Mouse (Mus musculus): ENCODE measurements around the gene Sdr39u1.

Gene Sdr39u1

GRCm38 (mm10) chr14:55884166-55884565 lies 15.9 kb downstream of the Sdr39u1 start, which contains the start of gene Cbln3:
Gene Cbln3 (minus strand): TSS chr14:55884392.
- no peak for DNase-seq (ENCODE audit: extremely low spot score)

DNA sequence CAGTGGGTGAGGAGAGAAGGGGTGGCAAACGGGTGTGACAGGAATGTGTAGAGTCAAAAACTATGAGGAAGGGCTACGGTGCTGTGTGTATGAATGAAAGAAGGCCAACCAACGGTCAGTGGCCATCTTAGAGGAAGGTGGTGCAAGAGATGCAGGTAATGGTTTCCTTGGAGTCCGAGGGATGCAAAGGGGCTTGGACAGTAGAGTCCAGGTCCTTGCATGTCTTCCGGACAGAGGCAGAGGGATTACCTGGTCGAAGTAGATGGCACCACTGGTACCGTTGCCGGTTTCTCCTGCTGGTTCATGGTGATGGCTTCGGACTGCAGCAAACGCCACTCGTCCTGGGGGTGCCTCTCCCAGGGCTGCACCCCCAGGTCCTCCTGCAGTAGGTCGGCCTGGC lies 16.4 kb downstream of the Sdr39u1 start:
- no peak for DNase-seq (ENCODE audit: extremely low spot score)

DNA sequence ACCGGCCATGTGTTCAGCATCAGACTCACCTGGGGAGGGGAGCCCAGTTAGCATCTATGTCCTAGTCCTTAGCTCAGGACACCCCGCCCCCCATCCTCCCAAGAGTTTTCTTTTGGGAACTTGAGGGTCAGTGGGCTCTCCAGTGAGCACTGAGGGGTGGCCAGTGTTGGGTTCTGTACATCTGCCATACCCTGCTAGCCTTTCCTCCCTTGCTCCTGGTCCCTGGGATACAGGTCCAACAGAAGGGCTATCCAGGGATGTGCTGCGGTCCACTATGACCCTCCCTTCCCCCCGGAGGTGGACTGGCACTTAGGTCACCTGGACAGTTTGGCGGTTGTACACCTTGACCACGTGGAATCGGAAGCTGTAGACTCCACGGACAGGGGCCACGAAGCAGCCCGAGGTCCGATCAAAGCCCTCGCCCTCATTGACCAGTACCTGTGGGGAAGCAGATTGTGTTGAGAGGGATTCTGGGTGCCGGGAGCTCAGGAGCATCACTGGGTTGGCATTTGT lies 16.9 kb downstream of the Sdr39u1 start:
- no peak for DNase-seq (ENCODE audit: extremely low spot score)

DNA sequence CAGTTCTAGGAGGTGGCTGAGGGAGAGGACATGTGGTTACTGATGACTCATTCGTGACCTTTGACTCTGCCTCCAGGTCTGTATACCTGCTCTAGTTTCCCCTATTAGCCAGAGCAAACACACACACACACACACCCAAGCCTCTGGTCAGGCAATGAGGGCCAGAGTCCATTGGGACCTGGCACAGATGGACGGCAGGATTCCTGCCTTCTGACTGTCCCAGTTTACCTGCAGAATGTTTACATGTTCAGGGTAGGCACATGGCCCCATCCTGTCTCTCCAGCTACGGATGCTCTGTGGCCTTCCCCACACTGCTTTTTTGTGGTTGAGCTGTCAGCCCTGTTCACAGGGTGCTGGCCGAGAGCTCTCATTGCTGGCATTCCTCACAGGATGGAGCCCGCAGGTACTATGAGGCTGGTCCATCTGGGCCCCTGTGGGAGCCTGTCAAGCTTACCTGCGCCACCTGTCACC lies 17.9 kb downstream of the Sdr39u1 start:
- DNase-seq (ENCODE audit: extremely low spot score): no peak

DNA sequence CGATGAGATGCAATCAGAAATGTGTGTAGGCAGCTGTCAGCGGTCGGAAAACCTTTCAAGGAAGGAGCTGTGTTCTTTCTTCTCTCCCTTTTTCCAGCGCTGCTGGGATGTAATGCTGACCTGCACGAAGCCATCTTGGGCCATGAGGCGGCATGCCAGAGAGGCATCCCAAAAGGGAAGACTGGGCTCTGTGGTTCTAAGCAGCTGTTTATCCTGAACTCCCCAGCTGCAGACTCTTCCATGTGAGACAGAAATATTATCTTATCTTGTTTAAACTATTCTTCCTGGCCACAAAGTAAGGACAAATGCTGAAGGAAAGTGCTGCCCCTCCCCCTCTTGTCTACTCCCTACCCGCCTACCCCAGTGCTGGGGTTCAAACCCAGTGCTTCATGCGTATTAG lies 19.1 kb downstream of the Sdr39u1 start:
- DNase-seq (ENCODE audit: extremely low spot score): no peak

DNA sequence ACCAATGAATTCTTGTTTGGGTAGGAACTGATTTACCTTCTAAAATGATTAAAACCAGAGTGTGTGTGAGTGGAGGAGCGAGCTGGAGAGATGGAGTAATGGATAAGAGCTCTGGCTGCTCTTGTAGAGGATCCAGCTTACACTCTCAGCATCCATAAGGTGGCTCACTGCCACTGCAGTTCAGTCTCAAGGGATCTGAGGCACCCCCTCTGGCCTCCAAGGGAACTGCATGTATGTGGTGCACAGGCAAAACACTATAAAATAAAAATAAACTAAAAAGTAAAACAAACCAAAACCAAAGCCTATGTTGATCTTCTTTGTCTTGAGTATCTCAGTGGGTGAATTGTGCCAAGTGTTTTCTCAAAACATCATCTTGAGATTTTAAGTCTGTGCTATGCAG lies 20.5 kb downstream of the Sdr39u1 start:
- peak; percentile 58 for DNase-seq (ENCODE audit: extremely low spot score)

- DNase-seq (ENCODE audit: extremely low spot score): no peak
These were observed 21.7 kb downstream of the Sdr39u1 start for GRCm38 (mm10) chr14:55878316-55878940.

DNA sequence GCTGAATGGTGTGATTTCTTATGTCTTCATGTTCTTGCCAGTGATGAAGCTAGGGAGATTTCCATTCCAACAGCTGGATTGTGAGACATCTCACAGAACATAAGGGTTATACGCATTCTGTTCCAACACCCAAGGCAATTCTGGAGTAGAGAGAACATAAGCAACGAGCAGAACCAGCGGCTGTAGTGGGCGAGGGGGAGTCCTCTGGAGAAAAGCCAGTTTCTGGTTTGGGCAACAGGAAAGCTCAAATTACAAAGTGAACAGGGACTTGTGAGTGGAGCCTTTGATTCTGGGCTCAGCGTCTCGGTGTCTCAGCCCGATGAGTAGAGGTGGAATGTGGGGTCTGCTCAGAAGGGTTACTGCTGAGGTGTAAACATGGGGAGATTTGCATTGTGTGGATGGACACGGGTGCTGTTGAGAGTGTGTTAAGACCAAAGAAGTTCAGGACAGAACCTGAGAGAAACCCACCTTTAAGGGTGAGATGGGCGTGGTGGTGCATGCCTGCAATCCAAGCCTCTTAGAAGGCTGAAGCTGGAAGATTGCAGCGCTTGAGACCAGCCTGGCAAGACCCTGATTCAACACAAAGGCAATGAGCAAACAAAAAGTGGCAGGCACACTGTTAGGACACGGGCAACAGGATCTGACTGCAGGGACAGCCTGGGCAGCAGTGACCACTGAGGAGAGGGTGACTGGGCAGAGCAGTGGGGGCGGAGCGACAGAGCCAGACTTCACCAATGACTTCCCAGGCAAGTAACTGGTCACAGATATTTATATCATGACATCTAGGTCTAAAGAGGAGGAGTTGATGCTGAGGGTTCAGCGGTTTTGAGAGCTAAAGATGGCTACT lies 22.4 kb downstream of the Sdr39u1 start:
- DNase-seq (ENCODE audit: extremely low spot score): peak; percentile 57

DNA sequence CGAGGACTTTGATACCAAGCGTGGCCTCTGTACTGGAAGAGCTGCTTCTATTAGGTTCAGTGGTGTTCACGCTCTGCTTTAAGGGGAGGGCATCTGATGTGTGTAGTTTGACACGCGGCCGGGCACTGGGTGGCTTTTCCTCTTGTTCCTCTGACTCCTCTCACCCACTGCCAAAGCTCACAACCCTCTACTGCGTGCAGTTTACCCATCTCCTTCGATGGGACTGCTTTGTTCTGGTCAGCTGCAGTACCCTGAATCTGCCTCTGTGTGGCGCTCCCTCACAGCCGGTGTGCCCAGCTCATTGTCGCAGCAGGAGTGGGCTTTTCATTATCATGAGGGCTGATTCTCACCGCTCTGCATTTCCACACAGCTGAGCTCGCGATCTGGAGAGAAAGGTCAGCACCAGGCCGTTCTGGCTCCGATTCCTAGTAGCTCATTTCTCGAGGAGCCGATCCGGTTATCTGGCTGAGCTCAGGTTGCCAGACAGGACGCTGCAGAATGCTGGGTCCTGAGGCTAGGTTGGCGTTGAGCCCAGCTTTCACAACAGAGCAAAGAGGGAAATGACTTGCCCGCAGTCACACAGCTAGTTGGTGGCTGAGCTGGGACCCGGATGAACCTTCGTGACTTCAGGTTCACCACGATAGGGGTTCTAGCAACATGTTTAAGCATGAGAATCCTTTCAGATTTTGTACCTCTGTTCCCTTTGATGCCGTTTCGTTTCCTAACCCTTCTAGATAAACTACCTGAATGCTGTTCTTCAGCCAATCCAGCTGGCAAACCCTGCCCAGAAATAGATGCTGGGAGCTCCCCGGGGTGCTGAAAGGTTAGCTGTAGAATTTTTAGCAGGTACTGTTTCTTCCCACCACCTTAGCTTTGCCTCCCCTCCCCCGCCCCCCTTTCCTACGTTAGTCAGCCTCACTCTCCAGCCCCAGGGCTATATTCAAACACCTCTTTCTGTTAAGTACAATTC lies 26.1 kb downstream of the Sdr39u1 start:
- DNase-seq (ENCODE audit: extremely low spot score): peak; percentile 88

DNA sequence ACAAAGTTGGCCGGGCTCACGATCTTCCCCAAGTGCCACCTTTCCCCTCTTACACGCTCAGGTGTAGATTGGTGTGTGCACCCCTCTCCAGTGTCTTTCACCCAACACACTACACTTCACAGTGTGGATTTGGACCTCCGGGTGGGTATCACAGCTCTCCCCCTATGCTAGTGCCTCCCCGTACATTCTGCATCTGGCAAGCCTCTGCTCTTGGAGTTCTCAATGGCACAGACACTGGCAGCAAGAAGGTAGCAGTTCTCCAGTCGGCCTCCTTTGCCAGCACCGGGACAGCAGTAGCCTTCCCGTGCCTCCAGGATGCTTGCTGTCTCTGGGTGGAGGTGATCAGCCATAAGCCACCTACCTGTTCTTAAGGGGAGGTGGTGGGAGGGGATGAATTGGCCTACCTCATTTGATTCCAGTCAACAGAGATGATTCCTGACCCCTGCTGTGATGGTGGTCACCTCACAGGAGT lies 26.8 kb downstream of the Sdr39u1 start:
- no peak for DNase-seq (ENCODE audit: extremely low spot score)

DNA sequence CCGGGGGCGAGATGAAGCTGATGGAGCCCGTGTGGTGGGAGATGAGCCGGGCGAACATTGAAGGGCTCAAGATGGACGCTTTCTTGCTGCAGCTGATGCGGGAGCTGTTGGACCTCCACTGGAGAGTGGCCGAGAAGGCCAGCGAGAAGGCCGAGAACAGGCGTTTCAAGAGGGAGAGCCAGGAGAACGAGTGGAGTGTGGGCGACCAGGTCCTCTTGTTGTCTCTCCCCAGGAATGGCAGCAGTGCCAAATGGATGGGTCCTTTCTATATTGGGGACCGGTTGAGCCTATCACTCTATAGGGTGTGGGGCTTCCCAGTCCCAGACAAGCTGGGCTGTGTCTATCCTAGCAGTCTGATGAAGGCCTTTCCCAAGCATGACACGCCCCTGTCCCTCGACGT lies 27.5 kb downstream of the Sdr39u1 start:
- no peak for DNase-seq (ENCODE audit: extremely low spot score)

- no peak for DNase-seq (ENCODE audit: extremely low spot score)
These were observed 28.1 kb downstream of the Sdr39u1 start for GRCm38 (mm10) chr14:55872039-55872438.

GRCm38 (mm10) chr14:55869538-55869937 lies 30.6 kb downstream of the Sdr39u1 start:
- no peak for DNase-seq (ENCODE audit: extremely low spot score)

- DNase-seq (ENCODE audit: extremely low spot score): no peak
These were observed 31.7 kb downstream of the Sdr39u1 start for GRCm38 (mm10) chr14:55868230-55869026.

DNA sequence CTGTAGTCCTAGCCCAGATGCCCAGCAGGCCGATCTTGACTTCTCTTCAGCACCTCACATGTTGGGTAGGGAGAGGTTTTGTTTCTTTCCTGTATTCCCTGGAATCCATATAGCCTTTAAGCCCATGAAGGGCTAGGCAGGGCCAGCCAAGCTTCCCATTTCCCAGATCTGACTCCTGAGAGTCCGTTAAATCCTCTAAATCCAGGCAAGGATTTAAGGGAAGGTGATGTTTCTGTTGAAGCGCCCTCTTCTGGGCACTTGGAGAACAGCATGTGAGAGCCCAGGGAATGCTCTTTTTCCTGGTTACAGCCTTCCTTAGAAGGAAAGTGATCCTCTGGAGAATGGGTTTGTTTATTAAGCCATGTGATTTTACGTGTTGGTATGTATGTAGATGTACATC lies 33.1 kb downstream of the Sdr39u1 start:
- DNase-seq (ENCODE audit: extremely low spot score): peak; percentile 67

GRCm38 (mm10) chr14:55863773-55864172 lies 36.3 kb downstream of the Sdr39u1 start:
- DNase-seq (ENCODE audit: extremely low spot score): peak; percentile 71

DNA sequence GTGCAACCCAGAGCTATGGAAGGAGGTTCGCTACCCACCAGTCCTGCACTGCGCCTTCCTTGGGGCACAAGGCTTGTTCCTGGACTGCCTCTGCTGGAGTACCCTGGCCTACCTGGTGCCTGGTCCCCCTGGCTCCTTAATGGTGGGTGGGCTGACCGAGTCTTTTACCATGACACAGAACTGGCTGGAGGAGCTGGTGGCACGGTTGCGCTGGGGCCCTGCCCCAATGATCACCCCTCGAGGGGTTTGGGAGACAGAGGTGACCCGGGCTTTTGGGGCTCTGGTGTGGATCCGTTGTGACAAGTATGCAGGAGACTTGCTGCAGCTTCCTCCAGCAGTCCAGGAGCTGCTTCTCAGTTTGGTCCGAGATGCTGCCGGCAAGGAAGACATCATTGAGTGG lies 37.1 kb downstream of the Sdr39u1 start:
- DNase-seq (ENCODE audit: extremely low spot score): no peak

GRCm38 (mm10) chr14:55862186-55862585 lies 37.9 kb downstream of the Sdr39u1 start:
- DNase-seq (ENCODE audit: extremely low spot score): no peak

- DNase-seq (ENCODE audit: extremely low spot score): no peak
These were observed 42.5 kb downstream of the Sdr39u1 start for GRCm38 (mm10) chr14:55857588-55857987.

DNA sequence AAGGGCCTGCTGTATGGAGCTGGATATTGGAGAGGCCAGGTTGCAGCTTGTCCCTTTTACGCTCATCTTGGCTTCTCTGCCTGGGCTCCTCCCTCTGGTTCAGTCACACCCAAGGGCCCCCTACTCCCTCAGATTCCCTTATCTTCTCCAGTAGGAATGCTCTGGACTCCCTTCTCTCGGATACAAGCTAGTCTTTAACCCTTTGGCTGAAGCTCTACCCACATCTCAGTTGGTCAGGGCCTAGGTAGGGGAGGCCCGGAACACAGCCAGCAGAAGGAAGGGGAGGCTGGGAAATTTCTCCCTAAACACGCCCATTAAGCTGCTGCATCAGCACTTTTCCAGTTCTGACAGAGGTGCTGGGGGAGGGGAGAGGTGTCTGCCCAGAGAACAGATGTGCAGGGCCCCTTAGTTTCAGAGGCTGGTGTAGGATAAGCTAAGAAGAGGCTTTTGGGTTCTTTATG lies 45.0 kb downstream of the Sdr39u1 start:
- peak; percentile 69 for DNase-seq (ENCODE audit: extremely low spot score)
